Mouse (Mus musculus) retina, embryonic 14.5 days (tissue): ENCODE measurements around the gene Asxl2.
A peak's percentile ranks its signal among the peaks of the same experiment; 100 is the strongest.
"Not testable (repeated sequence)": the region's sequence is repeated elsewhere in the genome, so short reads cannot be mapped to it uniquely, and the experiment has no call there.

Experiments used
- DNase-seq: peaks from one replicate; pipeline ENCODE4 v3.0.0-alpha.2; 2015; ENCODE audit warnings: low spot score

Asxl2 gene

GRCm38 (mm10) chr12:3426530-3427034, at the start of gene Asxl2:
TSS of gene Asxl2 (plus strand) at chr12:3426857.
- DNase-seq, result peak; percentile 99

- no peak for DNase-seq
Observed at GRCm38 (mm10) chr12:3377190-3377589, 49.5 kb upstream of the Asxl2 start.

- DNase-seq, result no peak
Observed at GRCm38 (mm10) chr12:3377755-3378154, 48.9 kb upstream of the Asxl2 start.

GRCm38 (mm10) chr12:3384860-3385259, 41.8 kb upstream of the Asxl2 start:
- no peak for DNase-seq

- DNase-seq, result no peak
Observed at GRCm38 (mm10) chr12:3385271-3385670, 41.4 kb upstream of the Asxl2 start.

GRCm38 (mm10) chr12:3385940-3386339, 40.7 kb upstream of the Asxl2 start:
- no peak for DNase-seq

GRCm38 (mm10) chr12:3387891-3388290, 38.8 kb upstream of the Asxl2 start:
- no peak for DNase-seq

GRCm38 (mm10) chr12:3389394-3389793, 37.3 kb upstream of the Asxl2 start:
- DNase-seq, result no peak

GRCm38 (mm10) chr12:3390071-3390470, 36.6 kb upstream of the Asxl2 start:
- DNase-seq, result no peak

- DNase-seq, result peak; percentile 86
Observed at GRCm38 (mm10) chr12:3390577-3391262, 35.9 kb upstream of the Asxl2 start.

- no peak for DNase-seq
Observed at GRCm38 (mm10) chr12:3391276-3391675, 35.4 kb upstream of the Asxl2 start.

- no peak for DNase-seq
Observed at GRCm38 (mm10) chr12:3393140-3393539, 33.5 kb upstream of the Asxl2 start.

GRCm38 (mm10) chr12:3396931-3397330, 29.7 kb upstream of the Asxl2 start:
- DNase-seq, result no peak

- not testable (repeated sequence) for DNase-seq
Observed at GRCm38 (mm10) chr12:3405662-3406061, 21.0 kb upstream of the Asxl2 start.

GRCm38 (mm10) chr12:3406585-3406984, 20.1 kb upstream of the Asxl2 start:
- no peak for DNase-seq

- DNase-seq, result no peak
Observed at GRCm38 (mm10) chr12:3414956-3415355, 11.7 kb upstream of the Asxl2 start.

GRCm38 (mm10) chr12:3418761-3419160, 7.9 kb upstream of the Asxl2 start:
- no peak for DNase-seq

GRCm38 (mm10) chr12:3420519-3420918, 6.1 kb upstream of the Asxl2 start:
- no peak for DNase-seq

- no peak for DNase-seq
Observed at GRCm38 (mm10) chr12:3422786-3423185, 3.9 kb upstream of the Asxl2 start.

- DNase-seq, result no peak
Observed at GRCm38 (mm10) chr12:3424179-3424578, 2.5 kb upstream of the Asxl2 start.

GRCm38 (mm10) chr12:3425375-3426341, 999 bp upstream of the Asxl2 start:
- DNase-seq, result peak; percentile 51

- DNase-seq, result peak; percentile 73
Observed at GRCm38 (mm10) chr12:3427067-3427889, 621 bp downstream of the Asxl2 start.
